Mouse (Mus musculus) embryo, embryonic 11.5 days (tissue): ENCODE results near the gene Pgr.

Experiments
- DNase-seq: peaks from one replicate; pipeline ENCODE4 v3.0.0-alpha.2; 2012; ENCODE audit warnings: low read depth, low spot score

The Pgr gene

GRCm38 (mm10) chr9:8899616-8900202, at the start of gene Pgr:
Gene Pgr (plus strand): TSS chr9:8899833.
- DNase-seq, result no peak

GRCm38 (mm10) chr9:8857455-8857854, 42.2 kb upstream of the Pgr start:
- DNase-seq, result no peak

DNA sequence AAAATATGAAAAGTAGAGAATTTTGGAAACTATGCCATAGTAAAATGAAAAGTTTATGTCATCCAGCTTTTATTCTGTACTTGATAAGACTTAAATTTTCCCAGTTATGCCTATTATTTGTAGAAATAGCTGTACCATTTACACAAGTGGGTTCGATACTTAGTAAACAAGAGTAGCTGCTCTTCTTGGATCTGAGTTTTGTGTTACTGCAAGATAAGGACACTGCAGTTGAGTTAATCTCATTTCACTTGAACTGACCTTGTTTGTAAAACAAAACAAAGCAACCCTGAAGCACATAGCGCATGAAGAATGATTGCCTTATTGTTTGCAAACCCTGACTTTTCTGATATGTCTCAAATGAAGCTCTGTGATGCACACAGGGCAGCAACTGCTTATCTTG, 31.1 kb upstream of the Pgr start:
- no peak for DNase-seq

DNA sequence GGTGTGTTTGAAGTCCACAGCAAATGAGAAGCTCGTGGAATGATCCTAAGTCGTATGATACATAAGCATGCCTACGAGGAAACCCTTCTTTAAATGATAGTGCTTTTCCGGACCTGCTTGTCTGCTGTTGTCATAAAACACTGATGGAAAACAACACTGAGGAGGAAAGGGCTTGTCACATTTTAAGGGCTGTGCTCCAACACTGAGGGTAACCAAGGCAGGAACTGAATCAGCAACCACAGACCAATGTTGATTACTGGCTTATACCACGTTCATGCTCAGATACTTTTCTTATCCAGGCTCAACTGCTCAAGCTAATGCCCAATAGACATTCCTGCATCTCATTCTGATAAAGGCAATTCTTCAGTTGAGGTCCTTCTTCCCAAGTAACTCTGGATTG, 4.4 kb upstream of the Pgr start:
- no peak for DNase-seq

DNA sequence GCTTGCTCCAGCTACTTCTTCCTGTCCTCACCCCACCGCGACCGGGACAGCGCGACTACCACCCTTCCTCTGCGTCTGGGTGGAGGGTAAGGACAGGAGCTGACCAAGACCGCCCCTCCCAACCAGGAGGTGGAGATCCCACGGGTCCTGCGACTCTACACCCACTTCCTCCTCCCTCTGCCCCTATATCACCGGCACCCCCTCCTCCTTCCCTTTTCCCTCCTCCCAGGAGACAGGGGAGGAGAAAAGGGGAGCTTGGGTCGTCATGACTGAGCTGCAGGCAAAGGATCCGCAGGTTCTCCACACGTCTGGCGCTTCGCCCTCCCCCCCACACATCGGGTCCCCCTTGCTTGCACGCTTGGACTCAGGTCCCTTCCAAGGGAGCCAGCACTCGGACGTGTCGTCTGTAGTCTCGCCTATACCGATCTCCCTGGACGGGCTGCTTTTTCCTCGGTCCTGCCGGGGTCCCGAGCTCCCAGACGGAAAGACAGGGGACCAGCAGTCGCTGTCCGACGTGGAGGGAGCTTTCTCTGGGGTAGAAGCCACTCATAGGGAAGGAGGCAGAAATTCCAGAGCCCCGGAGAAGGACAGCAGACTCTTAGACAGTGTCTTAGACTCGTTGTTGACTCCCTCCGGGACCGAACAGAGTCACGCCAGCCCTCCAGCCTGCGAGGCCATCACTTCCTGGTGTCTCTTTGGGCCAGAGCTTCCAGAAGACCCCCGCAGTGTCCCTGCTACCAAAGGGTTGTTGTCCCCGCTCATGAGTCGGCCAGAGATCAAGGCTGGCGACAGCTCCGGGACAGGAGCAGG, 775 bp downstream of the Pgr start:
- DNase-seq, result peak; percentile 3

- DNase-seq, result no peak
Measured at GRCm38 (mm10) chr9:8901013-8901646, 1.5 kb downstream of the Pgr start.

DNA sequence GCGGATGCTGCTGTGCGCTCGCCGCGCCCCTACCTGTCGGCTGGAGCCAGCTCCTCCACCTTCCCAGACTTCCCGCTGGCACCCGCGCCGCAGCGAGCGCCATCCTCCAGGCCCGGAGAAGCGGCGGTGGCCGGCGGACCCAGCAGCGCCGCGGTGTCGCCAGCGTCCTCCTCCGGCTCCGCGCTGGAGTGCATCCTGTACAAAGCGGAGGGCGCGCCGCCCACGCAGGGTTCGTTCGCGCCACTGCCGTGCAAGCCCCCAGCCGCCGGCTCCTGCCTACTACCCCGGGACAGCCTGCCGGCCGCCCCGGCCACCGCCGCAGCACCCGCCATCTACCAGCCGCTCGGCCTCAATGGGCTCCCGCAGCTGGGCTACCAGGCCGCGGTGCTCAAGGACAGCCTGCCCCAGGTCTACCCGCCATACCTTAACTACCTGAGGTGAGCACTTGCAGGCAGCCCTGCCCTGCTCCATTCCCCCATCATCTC, 2.1 kb downstream of the Pgr start:
- DNase-seq, result peak; percentile 4

- DNase-seq, result no peak
Measured at GRCm38 (mm10) chr9:8902277-8902676, 2.6 kb downstream of the Pgr start.

GRCm38 (mm10) chr9:8927561-8927960, 27.9 kb downstream of the Pgr start:
- DNase-seq, result no peak

- DNase-seq, result no peak
Measured at GRCm38 (mm10) chr9:8937753-8938152, 38.1 kb downstream of the Pgr start.

DNA sequence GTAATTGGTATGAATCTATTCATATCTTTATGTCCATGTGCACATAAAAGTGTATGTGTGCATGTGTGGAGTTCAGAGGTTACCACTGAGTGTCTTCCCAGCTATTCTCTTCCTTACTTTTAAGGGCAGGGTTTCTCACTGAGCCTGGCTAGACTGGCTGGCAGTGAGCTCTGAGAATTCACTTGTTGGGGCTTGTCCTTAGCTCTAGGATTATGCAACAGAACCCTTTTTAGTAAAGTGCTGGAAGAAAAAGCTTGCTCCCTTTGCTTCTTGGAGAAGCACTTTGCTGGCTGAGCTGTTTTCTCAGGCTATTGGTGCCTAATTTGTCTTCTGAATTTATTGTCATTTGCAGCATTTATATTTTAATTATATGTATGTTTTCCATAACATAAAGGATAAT, 53.7 kb downstream of the Pgr start:
- no peak for DNase-seq

- DNase-seq, result peak; percentile 9
Measured at GRCm38 (mm10) chr9:8964512-8965133, 65.0 kb downstream of the Pgr start.

GRCm38 (mm10) chr9:8970240-8970639, 70.6 kb downstream of the Pgr start:
- no peak for DNase-seq

DNA sequence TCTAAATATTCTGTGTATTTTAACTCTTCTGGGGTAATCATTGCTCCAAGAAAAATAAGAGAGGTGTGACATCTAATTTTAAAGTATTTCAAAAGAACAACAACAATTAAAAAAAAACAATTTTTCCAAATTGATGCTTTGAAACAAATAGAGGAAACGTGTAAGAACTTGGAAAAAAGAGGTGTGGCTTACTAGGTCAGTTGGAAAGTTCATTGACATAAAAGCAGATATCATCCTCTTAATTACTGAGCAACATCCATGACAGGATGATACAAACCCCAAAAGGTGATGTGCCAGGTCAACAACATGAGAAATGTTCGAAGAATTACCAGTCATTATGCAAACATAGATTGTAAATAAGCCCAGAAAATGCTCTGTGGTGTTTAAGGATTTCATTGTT, 71.9 kb downstream of the Pgr start, which contains the start of gene Gm16485:
TSS of gene Gm16485 (plus strand) at position 301 of the 400 bp plus-strand sequence.
- no peak for DNase-seq

- no peak for DNase-seq
Measured at GRCm38 (mm10) chr9:8977775-8978174, 78.1 kb downstream of the Pgr start.

DNA sequence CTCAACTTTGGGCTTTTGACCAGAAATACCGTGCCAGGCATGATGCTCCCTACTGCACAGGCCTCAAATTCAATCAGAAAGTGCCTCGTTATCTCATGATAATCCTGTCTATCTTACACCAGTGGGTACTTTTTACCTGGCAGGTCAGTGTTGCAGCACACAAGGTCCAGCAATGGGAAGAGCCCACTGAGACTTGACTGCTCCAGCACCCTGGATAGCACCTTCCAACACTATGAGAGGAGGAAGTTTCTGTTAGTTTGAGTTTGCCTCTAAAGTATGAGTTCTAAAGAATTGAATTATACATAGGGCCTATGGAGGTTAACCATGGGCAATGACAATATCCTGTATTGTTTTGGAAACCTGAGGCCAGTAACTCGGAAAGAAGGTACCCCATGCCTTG, 82.7 kb downstream of the Pgr start:
- no peak for DNase-seq

DNA sequence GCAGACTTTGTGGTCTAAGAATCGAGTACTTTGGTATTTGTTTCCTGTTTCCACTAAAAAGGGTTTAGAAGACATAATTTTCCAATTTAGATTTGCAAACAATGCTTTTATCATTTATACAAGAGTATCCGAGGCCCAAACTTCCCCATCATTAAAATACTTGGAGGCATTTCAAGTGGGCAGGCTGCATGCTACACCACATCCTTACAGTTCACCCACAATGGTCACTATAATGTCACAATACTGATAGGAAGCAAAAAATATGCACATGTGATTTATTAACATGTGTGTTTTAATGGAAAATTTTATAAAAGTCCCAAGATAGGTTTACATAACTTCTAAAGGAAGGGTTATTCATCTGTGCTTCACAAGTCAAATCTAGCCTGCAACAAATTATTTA, 96.9 kb downstream of the Pgr start:
- DNase-seq, result no peak

DNA sequence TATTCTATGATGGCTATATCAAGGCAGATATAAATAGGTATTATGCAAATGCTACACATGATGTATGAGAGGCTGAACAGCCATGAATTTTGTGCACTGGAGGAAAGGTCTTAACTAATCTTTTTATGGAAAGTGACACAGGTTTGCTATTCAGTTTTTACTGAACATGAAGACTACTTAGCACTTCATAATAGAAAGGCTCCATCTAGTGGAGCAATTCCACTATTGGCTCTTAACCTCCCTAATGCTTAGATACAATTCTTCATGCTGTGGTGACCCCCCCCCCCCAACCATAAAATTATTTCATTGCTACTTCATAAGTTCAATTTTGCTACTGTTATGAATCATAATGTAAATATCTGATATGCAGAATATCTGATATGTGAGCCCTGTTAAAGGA, 101.5 kb downstream of the Pgr start:
- no peak for DNase-seq

GRCm38 (mm10) chr9:9015108-9015507, 115.5 kb downstream of the Pgr start:
- DNase-seq, result no peak
